Mouse (Mus musculus) heart, postnatal 0 days (tissue): ENCODE results near the gene Chrna3.

Experiments used
- CTCF ChIP-seq: IDR thresholded peaks from 2 replicates; pipeline ENCODE4 v1.5.1; 2016; ENCODE audit warnings: antibody characterized with exemption, control low read depth, low read depth
- EP300 ChIP-seq: IDR thresholded peaks from 2 replicates; pipeline ENCODE4 v1.6.1; 2016; ENCODE audit warnings: antibody characterized with exemption, low read depth

DNA sequence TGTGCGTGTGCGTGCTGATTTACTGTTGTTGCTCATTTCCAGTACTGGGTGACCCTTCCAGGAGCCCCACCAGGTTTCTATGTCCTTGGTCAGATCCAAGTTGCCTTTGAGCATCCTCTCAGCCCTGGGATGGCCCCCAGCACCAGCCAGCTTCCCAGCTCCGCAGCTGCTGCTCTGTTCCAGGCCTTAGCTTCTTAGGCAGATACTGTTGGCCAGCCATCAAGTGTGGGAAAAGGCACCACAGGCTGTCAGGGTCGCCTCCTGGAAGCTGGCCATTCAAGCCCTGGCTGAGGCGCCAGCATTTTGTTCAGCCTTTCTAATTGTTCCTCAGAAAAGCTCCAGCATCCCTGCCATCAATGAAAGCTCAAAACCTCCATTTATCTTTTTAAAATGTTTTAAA, 13.6 kb upstream of the Chrna3 start:
- TF ChIP-seq EP300: no peak
- TF ChIP-seq CTCF: no peak
